Mouse (Mus musculus): ENCODE data around the gene Camk2d. TPM values are rescaled to one million over a fixed set of nuclear protein-coding genes. Genes with fewer than 3 reads are reported as not detected.
A peak's percentile ranks its signal among the peaks of the same experiment; 100 is the strongest.

Gene Camk2d
- polyA plus RNA-seq, 1 experiment: 43.4 TPM

DNA sequence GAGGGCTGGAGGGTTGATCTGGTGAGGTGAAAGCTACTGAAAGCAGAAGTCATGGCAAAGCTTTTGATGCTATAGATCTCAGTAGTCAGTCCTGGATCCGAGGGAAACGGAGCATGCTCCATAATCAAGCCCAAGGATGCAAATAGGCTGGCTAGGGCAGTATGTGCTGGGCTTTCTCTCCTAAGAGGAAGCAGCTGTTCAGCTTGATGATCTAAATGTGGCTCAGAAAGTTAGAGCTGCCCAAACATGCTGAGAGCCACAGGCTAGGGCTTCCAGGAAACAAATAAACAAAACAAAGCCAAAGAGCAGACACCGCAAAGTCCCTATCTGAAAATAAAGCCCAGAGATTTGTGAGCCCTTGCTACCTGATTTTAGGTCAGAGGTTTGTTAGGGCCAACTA, 201.7 kb downstream of the Camk2d start:
- peaks cover 26% of the 10 kb centered on the region for H3K36me3 ChIP-seq (ENCODE audit: control insufficient read depth, insufficient read depth, low read length)
- no peak overlapping the region for H3K27ac ChIP-seq (ENCODE audit: insufficient read depth, low read length)
- WGBS: 88% methylated on average over 3 of the region's 3 CpGs
- no peak for DNase-seq (ENCODE audit: low read depth in 1 of 2, low spot score in 2 of 2)
- no peak overlapping the region for H3K4me3 ChIP-seq (ENCODE audit: extremely low read depth, insufficient read depth, insufficient read length)
- H3K4me1 ChIP-seq (ENCODE audit: control insufficient read depth, insufficient read depth, insufficient read length): no peaks in the 10 kb centered on the region
- no peaks in the 10 kb centered on the region for H3K27me3 ChIP-seq (ENCODE audit: control insufficient read depth, insufficient read depth, low read length)
- TF ChIP-seq POLR2A (IDR thresholded peaks at IDR 0.05; ENCODE audit: low read depth, low read length) (no peak), CTCF (IDR thresholded peaks at IDR 0.05; ENCODE audit: extremely low read depth, insufficient read depth, insufficient read length, insufficient replicate concordance) (no peak)

DNA sequence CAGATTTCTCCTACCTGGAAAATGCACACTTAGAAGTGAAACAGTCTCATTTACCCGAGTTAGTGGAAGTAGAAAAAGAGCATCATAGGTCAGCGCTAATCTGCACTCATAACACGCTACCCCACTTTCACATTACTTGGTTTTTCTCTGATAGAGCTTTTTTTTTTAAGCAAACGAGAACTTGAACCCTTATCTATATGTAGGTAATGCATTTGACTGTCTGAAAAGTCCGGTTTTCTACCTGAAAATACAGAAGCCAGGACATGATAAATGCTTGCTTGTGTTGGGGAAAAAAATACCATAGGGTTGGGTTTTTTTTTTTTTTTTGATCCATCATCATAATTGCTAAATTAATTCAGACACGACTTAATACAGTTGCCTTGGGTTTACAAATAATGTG, 206.9 kb downstream of the Camk2d start:
- Histone ChIP-seq H3K27ac (ENCODE audit: insufficient read depth, low read length) (no peak overlapping the region), H3K36me3 (ENCODE audit: control insufficient read depth, insufficient read depth, low read length) (peaks cover 10% of the 10 kb centered on the region), H3K27me3 (ENCODE audit: control insufficient read depth, insufficient read depth, low read length) (no peaks in the 10 kb centered on the region), H3K4me1 (ENCODE audit: control insufficient read depth, insufficient read depth, insufficient read length) (peaks cover 3% of the 10 kb centered on the region), H3K4me3 (ENCODE audit: extremely low read depth, insufficient read depth, insufficient read length) (no peak overlapping the region)
- no peak for DNase-seq (ENCODE audit: low read depth in 1 of 2, low spot score in 2 of 2)
- TF ChIP-seq POLR2A (IDR thresholded peaks at IDR 0.05; ENCODE audit: low read depth, low read length): no peak
- TF ChIP-seq CTCF (IDR thresholded peaks at IDR 0.05; ENCODE audit: extremely low read depth, insufficient read depth, insufficient read length, insufficient replicate concordance): no peak
- 86% methylated on average over 6 of the region's 6 CpGs for WGBS

DNA sequence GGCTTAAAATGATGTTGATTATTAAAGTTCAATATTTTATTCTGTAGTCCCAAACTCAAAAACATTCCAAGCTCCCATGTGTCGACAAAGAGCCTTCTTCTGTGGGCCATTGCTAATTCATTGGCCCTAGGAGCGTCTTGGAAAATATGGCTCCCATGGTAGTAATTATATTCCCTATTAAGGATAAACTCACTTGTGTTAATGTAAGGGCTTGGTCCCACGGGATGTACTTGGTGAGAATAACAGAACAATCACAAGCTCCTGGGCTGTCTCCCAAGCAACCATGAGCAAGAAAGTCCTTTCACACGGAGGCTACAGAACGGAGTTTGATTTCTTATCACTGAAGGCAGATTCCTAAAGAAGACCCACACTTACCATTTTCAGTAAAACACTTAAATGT, 208.9 kb downstream of the Camk2d start:
- no peak for DNase-seq (ENCODE audit: low read depth in 1 of 2, low spot score in 2 of 2)
- H3K4me3 ChIP-seq (ENCODE audit: extremely low read depth, insufficient read depth, insufficient read length): no peak overlapping the region
- TF ChIP-seq POLR2A (IDR thresholded peaks at IDR 0.05; ENCODE audit: low read depth, low read length) (no peak), CTCF (IDR thresholded peaks at IDR 0.05; ENCODE audit: extremely low read depth, insufficient read depth, insufficient read length, insufficient replicate concordance) (no peak)
- no peak overlapping the region for H3K27ac ChIP-seq (ENCODE audit: insufficient read depth, low read length)
- 89% methylated on average over 5 of the region's 5 CpGs for WGBS
- peaks cover 5% of the 10 kb centered on the region for H3K36me3 ChIP-seq (ENCODE audit: control insufficient read depth, insufficient read depth, low read length)
- no peaks in the 10 kb centered on the region for H3K27me3 ChIP-seq (ENCODE audit: control insufficient read depth, insufficient read depth, low read length)
- peaks cover 3% of the 10 kb centered on the region for H3K4me1 ChIP-seq (ENCODE audit: control insufficient read depth, insufficient read depth, insufficient read length)

DNA sequence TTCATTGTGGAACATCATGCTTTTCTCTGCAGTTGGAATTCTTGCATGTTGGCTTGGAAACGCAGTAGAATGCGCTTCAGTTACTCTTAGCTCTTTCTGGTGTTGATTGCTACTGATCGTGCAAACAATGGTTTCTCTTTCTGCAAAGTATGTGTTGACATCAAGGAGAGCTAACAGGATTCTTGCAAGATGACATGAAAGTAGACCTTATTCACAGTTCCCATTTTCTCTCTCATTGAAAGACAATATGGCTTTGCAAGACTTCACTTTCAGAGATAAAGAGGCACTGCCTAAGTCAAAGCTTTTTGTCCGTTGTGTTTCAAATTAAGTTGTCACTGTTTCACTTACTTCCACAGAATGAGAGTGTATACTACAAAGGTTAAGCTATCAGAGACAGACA, 210.0 kb downstream of the Camk2d start:
- WGBS: 58% methylated on average over 4 of the region's 4 CpGs
- H3K27me3 ChIP-seq (ENCODE audit: control insufficient read depth, insufficient read depth, low read length): no peaks in the 10 kb centered on the region
- TF ChIP-seq POLR2A (IDR thresholded peaks at IDR 0.05; ENCODE audit: low read depth, low read length): no peak
- TF ChIP-seq CTCF (IDR thresholded peaks at IDR 0.05; ENCODE audit: extremely low read depth, insufficient read depth, insufficient read length, insufficient replicate concordance): no peak
- no peak for DNase-seq (ENCODE audit: low read depth in 1 of 2, low spot score in 2 of 2)
- H3K4me3 ChIP-seq (ENCODE audit: extremely low read depth, insufficient read depth, insufficient read length): no peak overlapping the region
- peaks cover 3% of the 10 kb centered on the region for H3K36me3 ChIP-seq (ENCODE audit: control insufficient read depth, insufficient read depth, low read length)
- peaks cover 3% of the 10 kb centered on the region for H3K4me1 ChIP-seq (ENCODE audit: control insufficient read depth, insufficient read depth, insufficient read length)
- H3K27ac ChIP-seq (ENCODE audit: insufficient read depth, low read length): no peak overlapping the region

DNA sequence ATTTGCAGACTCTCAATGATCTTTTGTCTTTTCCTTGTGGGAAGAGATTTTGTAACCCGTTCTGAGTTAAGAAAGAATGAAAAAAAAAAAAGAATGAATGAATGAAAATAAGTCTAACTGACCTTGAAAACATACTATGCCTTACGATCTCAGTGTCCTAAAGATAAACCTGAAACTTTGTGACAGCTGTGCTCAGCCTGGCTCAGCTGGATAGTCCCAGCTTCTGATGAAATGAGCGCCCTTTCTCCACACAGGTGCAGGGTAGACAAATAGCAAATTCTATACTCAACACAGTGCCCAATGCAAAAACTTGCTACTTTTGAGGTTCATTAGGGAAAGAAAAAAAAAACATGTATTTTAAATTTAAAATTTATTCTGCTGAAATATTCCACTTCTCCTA, 213.8 kb downstream of the Camk2d start:
- WGBS: 41% methylated on average over 3 of the region's 3 CpGs
- H3K4me1 ChIP-seq (ENCODE audit: control insufficient read depth, insufficient read depth, insufficient read length): peaks cover 11% of the 10 kb centered on the region
- H3K36me3 ChIP-seq (ENCODE audit: control insufficient read depth, insufficient read depth, low read length): no peaks in the 10 kb centered on the region; the same call in 1 of the 2 replicates
- no peak for DNase-seq (ENCODE audit: low read depth in 1 of 2, low spot score in 2 of 2)
- H3K27me3 ChIP-seq (ENCODE audit: control insufficient read depth, insufficient read depth, low read length): no peaks in the 10 kb centered on the region
- no peak overlapping the region for H3K4me3 ChIP-seq (ENCODE audit: extremely low read depth, insufficient read depth, insufficient read length)
- no peak overlapping the region for H3K27ac ChIP-seq (ENCODE audit: insufficient read depth, low read length)
- no peak for TF ChIP-seq CTCF (IDR thresholded peaks at IDR 0.05; ENCODE audit: extremely low read depth, insufficient read depth, insufficient read length, insufficient replicate concordance)
- no peak for TF ChIP-seq POLR2A (IDR thresholded peaks at IDR 0.05; ENCODE audit: low read depth, low read length)

DNA sequence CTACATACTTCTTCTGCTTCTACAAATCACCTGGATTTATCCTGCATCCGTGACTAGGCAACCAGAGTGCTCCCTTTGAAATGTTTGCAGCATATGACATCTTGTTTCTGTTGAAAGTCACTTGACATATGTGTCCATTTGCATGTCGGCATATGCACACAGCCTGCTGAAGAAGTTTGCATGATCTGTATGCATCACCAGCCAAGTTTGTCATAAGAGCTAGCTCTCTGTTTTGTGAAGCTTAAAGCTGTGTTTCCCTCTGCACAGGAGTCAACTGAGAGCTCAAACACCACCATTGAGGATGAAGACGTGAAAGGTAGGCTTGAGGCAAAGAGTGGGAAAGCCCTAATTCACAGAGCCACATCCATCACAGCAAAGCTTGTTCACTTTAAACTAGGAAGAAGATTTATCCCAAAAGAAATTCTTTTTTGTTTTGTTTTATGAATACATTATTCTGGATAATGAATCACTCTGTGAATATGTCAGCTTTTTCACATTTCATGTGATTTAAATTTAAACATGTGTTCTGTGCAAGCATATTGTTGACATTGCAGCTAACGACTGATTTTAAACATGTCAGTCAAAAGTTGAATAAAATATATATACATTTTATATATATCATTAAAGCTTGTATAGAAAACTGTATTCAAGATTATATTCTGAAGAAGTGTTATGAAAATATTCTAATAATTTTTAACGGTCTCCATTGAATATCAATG, 214.4 kb downstream of the Camk2d start:
- DNase-seq (ENCODE audit: low read depth in 1 of 2, low spot score in 2 of 2): peak; percentile 18 to 61
- Histone ChIP-seq H3K27ac (ENCODE audit: insufficient read depth, low read length) (no peak overlapping the region), H3K4me1 (ENCODE audit: control insufficient read depth, insufficient read depth, insufficient read length) (peaks cover 9% of the 10 kb centered on the region), H3K36me3 (ENCODE audit: control insufficient read depth, insufficient read depth, low read length) (no peaks in the 10 kb centered on the region), H3K27me3 (ENCODE audit: control insufficient read depth, insufficient read depth, low read length) (no peaks in the 10 kb centered on the region), H3K4me3 (ENCODE audit: extremely low read depth, insufficient read depth, insufficient read length) (no peak overlapping the region)
- 61% methylated on average over 5 of the region's 5 CpGs for WGBS
- TF ChIP-seq POLR2A (IDR thresholded peaks at IDR 0.05; ENCODE audit: low read depth, low read length) (no peak), CTCF (IDR thresholded peaks at IDR 0.05; ENCODE audit: extremely low read depth, insufficient read depth, insufficient read length, insufficient replicate concordance) (no peak)

DNA sequence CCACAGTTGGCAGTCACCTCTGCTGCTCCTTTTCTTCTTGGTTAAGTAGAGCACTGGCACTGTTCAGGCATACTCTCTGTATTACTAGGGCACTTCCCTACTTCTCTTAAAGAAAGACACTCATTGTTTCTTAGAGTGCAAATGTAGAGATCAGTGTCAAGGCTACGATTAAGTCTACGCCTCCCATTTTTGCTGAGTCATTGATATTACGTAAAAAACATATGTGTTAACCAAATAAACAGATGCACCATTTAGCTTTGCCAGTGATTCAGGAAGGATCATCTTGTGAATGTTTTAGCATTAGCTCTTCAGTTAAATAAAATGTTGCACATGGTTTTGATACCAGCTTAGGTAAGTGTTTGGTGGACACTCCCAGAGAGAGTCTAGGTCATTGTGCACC, 215.5 kb downstream of the Camk2d start:
- WGBS: 86% methylated on average over 3 of the region's 3 CpGs

More for the DNA sequence above, 215.5 kb downstream of the Camk2d start:
- no peak for DNase-seq (ENCODE audit: low read depth in 1 of 2, low spot score in 2 of 2)
- Histone ChIP-seq H3K27ac (ENCODE audit: insufficient read depth, low read length) (no peak overlapping the region), H3K27me3 (ENCODE audit: control insufficient read depth, insufficient read depth, low read length) (no peaks in the 10 kb centered on the region), H3K4me3 (ENCODE audit: extremely low read depth, insufficient read depth, insufficient read length) (no peak overlapping the region), H3K36me3 (ENCODE audit: control insufficient read depth, insufficient read depth, low read length) (peaks cover 2% of the 10 kb centered on the region; the same call in 1 of the 2 replicates), H3K4me1 (ENCODE audit: control insufficient read depth, insufficient read depth, insufficient read length) (peaks cover 8% of the 10 kb centered on the region)
- TF ChIP-seq CTCF (IDR thresholded peaks at IDR 0.05; ENCODE audit: extremely low read depth, insufficient read depth, insufficient read length, insufficient replicate concordance) (no peak), POLR2A (IDR thresholded peaks at IDR 0.05; ENCODE audit: low read depth, low read length) (no peak)

Data from spleen, adult 2 months (tissue).